Mouse (Mus musculus) left cerebral cortex, adult 9 months (tissue): ENCODE measurements at regions not wholly inside any gene's neighbourhood (a gene's known extent, or its start where the extent isn't known, plus 50 kb on each side); places are given as distances from the start of the nearest gene placed in this dataset.

Experiments used
- DNase-seq, 2 experiments: peaks; one replicate each; pipeline ENCODE4 v3.0.0; 2022; ENCODE audit warnings: low spot score in 2 of 2

GRCm38 (mm10) chr2:8291357-8291756, 782.0 kb upstream of the Celf2 start:
- DNase-seq: no peak

DNA sequence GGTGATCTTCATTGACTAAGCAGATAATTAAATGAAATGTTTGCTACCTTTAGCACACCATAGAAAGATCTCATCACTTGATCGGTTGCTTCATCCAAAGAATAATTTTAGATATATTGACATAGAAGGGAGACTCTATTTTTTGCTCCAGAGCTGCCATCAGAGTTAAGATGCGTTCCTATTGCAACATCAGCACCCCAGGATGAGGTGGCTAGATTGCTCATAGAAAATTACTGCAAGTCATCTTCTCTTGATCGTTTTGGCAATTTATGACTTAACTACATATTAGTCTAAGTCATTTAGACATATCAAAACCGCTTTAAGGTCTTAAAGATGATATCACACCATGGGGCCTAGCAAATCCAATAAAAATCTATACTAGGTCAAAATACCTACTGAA, 778.0 kb upstream of the Celf2 start:
- no peak for DNase-seq

- DNase-seq: peak; percentile 45 to 58
Measured at GRCm38 (mm10) chr2:8276127-8276773, 766.9 kb upstream of the Celf2 start.
